Mouse (Mus musculus) kidney, adult 18-20 months (tissue): ENCODE results near the gene Wnk2.

Source experiments
- DNase-seq: peaks from one replicate; pipeline ENCODE4 v3.0.0; 2021

Wnk2 gene

GRCm38 (mm10) chr13:49134491-49134890 is 13.3 kb downstream of the Wnk2 start:
- DNase-seq = no peak

GRCm38 (mm10) chr13:49133125-49133524 is 14.7 kb downstream of the Wnk2 start:
- DNase-seq = peak; percentile 73

GRCm38 (mm10) chr13:49131946-49132687 is 15.7 kb downstream of the Wnk2 start:
- DNase-seq = no peak

- no peak for DNase-seq
These were observed 16.4 kb downstream of the Wnk2 start for GRCm38 (mm10) chr13:49131342-49131855.

GRCm38 (mm10) chr13:49129845-49130244 is 18.0 kb downstream of the Wnk2 start:
- DNase-seq = no peak

GRCm38 (mm10) chr13:49129154-49129553 is 18.7 kb downstream of the Wnk2 start:
- DNase-seq = no peak

GRCm38 (mm10) chr13:49127844-49128631 is 19.8 kb downstream of the Wnk2 start:
- no peak for DNase-seq

GRCm38 (mm10) chr13:49122106-49122505 is 25.7 kb downstream of the Wnk2 start:
- no peak for DNase-seq

- DNase-seq = no peak
These were observed 30.3 kb downstream of the Wnk2 start for GRCm38 (mm10) chr13:49117563-49117962.

- no peak for DNase-seq
These were observed 32.9 kb downstream of the Wnk2 start for GRCm38 (mm10) chr13:49114921-49115320.

GRCm38 (mm10) chr13:49114116-49114515 is 33.7 kb downstream of the Wnk2 start:
- DNase-seq = no peak

- DNase-seq = no peak
These were observed 34.5 kb downstream of the Wnk2 start for GRCm38 (mm10) chr13:49113345-49113744.

- DNase-seq = no peak
These were observed 35.2 kb downstream of the Wnk2 start for GRCm38 (mm10) chr13:49112652-49113051.

- no peak for DNase-seq
These were observed 38.1 kb downstream of the Wnk2 start for GRCm38 (mm10) chr13:49109665-49110064.

GRCm38 (mm10) chr13:49108119-49108846 is 39.5 kb downstream of the Wnk2 start:
- no peak for DNase-seq

GRCm38 (mm10) chr13:49103913-49104312 is 43.9 kb downstream of the Wnk2 start:
- DNase-seq = no peak

GRCm38 (mm10) chr13:49103235-49103634 is 44.6 kb downstream of the Wnk2 start:
- DNase-seq = no peak

- no peak for DNase-seq
These were observed 47.4 kb downstream of the Wnk2 start for GRCm38 (mm10) chr13:49100417-49100816.

GRCm38 (mm10) chr13:49096826-49097225 is 51.0 kb downstream of the Wnk2 start:
- no peak for DNase-seq

GRCm38 (mm10) chr13:49094667-49095066 is 53.1 kb downstream of the Wnk2 start:
- DNase-seq = no peak

- DNase-seq = no peak
These were observed 54.3 kb downstream of the Wnk2 start for GRCm38 (mm10) chr13:49093471-49093891.

- DNase-seq = no peak
These were observed 55.2 kb downstream of the Wnk2 start for GRCm38 (mm10) chr13:49092596-49092995.

GRCm38 (mm10) chr13:49090176-49090575 is 57.6 kb downstream of the Wnk2 start:
- no peak for DNase-seq
